Mouse (Mus musculus) midbrain, embryonic 13.5 days (tissue): ENCODE results near the gene Nexn. TPM values are rescaled to one million over a fixed set of nuclear protein-coding genes. Genes with fewer than 3 reads are reported as not detected.

Experiments used
- polyA plus RNA-seq: library from polyadenylated mRNA; unstranded; fragments of >200 nt; fragmentation: Nextera tagmentation; extraction: Ambion mirVana; gene quantifications from 2 replicates; pipeline ENCODE4 v1.2.1, GENCODE M21; 2015

Gene Nexn
- polyA plus RNA-seq, 1 experiment from 2014 or later, result 2.8 TPM

Other genes with a start within 250 kb of the Nexn start
- gene Gipc2, start 100.1 kb downstream of the Nexn start, polyA plus RNA-seq, result 3.4 and 5.3 TPM in 2 replicates
- gene Dnajb4, start 56.0 kb downstream of the Nexn start, polyA plus RNA-seq, result 33.9 and 37.8 TPM in 2 replicates
- 353 and 372 TPM in 2 replicates for gene Fubp1, start 55.9 kb downstream of the Nexn start, polyA plus RNA-seq
- gene Miga1, start 74.1 kb upstream of the Nexn start, polyA plus RNA-seq, result 18.1 TPM in 2 replicates
- gene Usp33, start 80.1 kb upstream of the Nexn start, polyA plus RNA-seq, result 79.1 and 85.8 TPM in 2 replicates
- gene Zzz3, start 129.1 kb upstream of the Nexn start, polyA plus RNA-seq, result 36.3 and 40.4 TPM in 2 replicates